Mouse (Mus musculus): ENCODE measurements around the gene Tmcc2.

DNA sequence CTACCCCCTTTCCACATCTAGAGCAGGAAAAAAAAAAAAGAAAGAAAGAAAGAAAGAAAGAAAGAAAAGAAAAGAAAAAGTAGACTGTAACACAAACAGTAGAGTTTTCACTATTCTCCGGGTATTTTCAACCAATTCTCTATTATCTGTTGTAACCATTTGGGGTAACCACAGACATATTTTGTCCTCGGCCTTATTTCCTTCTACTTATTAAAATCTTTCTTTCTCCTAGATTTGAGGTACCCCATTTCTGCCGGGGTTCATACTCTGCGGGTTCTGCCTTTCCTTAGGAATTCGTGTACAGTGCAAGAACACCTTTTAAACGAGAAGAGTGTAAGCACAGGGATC, 25.8 kb upstream of the Tmcc2 start:
- no peak for TF ChIP-seq TAL1 (conservative IDR thresholded peaks at IDR 0.05; ENCODE audit: low read depth, low read length)
- no peak for TF ChIP-seq CTCF (IDR thresholded peaks at IDR 0.05; ENCODE audit: low read depth, low read length)
- no peak for TF ChIP-seq GATA1 (IDR thresholded peaks at IDR 0.05; ENCODE audit: borderline replicate concordance, low read length)
- TF ChIP-seq POLR2AphosphoS5 (IDR thresholded peaks at IDR 0.05; ENCODE audit: insufficient replicate concordance, low read depth, low read length): no peak
- no peak for TF ChIP-seq GATA2 (IDR thresholded peaks at IDR 0.05; ENCODE audit: borderline replicate concordance, low read depth, low read length)
